Mouse (Mus musculus) bone marrow, adult 2 months (tissue): ENCODE data around the gene Nmnat2. TPM values are rescaled to one million over a fixed set of nuclear protein-coding genes. Genes with fewer than 3 reads are reported as not detected.

Experiments
- H3K27ac ChIP-seq: fragments of 200-500 bp; 2 replicates; pipeline ENCODE4 v1.5.1; 2012; ENCODE audit warnings: low read depth, mild to moderate bottlenecking, control low read depth, inconsistent platforms, low read length; ENCODE audit not compliant: control insufficient read depth, poor library complexity, insufficient read depth
- H3K4me1 ChIP-seq: fragments of 200-500 bp; 2 replicates; pipeline ENCODE4 v1.6.1; 2011; ENCODE audit warnings: low read length; ENCODE audit not compliant: control insufficient read depth, insufficient read depth
- H3K4me3 ChIP-seq: fragments of 200-500 bp; replicated peaks from 2 replicates; pipeline ENCODE3; 2011; ENCODE audit warnings: mild to moderate bottlenecking, low read depth, low read length, control low read depth; ENCODE audit not compliant: control insufficient read depth
- CTCF ChIP-seq: fragments of 200-500 bp; IDR thresholded peaks from 2 replicates; pipeline ENCODE4 v1.5.1; 2011; ENCODE audit warnings: low read length, control low read depth; ENCODE audit not compliant: control insufficient read depth, insufficient read depth
- POLR2A ChIP-seq: fragments of 200-500 bp; IDR thresholded peaks from 2 replicates; pipeline ENCODE4 v1.6.1; 2011; ENCODE audit warnings: low read depth, mild to moderate bottlenecking, control low read depth, low read length, borderline replicate concordance; ENCODE audit not compliant: control insufficient read depth
- WGBS: fragments of 180-500 bp; shearing (Covaris S2); methylation state at CpG from one replicate; pipeline ENCODE4 v1.1.7; 2018; 5-methylcytosine and 5-hydroxymethylcytosine counted together
- polyA plus RNA-seq: library from polyadenylated mRNA; stranded (reverse); fragments of >200 nt; gene quantifications from 2 replicates; pipeline ENCODE4 v1.2.4, GENCODE M21; 2011; ENCODE audit warnings: low replicate concordance; ENCODE audit not compliant: missing spikeins, insufficient read depth, insufficient read length

The Nmnat2 gene
- polyA plus RNA-seq, 1 experiment: 7.5 TPM

- Histone ChIP-seq H3K27ac (no peak overlapping the region), H3K4me1 (no peaks in the 10 kb centered on the region), H3K4me3 (no peak overlapping the region)
- 65% methylated on average over 4 of the region's 4 CpGs for WGBS
- TF ChIP-seq POLR2A (no peak), CTCF (no peak)
These were observed 172.8 kb downstream of the Nmnat2 start for GRCm38 (mm10) chr1:153127622-153128021.

DNA sequence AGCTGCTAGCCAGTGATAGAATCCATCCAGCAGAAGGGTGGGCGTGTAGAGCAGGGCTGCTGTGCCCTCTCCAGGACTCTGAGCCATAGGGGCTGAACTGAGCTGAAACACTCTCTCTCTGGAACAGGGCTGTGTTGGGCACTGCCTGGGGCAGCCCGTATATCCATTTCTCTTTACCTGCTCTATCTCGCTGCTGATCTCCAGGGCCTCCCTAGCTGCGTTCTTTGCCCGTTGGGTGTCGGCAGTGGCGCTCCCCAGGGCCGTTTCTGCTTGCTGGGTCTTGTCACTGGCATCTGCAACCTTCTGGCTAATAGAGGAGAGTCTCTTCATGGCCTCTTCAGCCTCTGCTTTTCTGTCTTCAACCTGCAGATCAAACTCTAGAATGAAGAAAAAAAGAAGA lies 174.0 kb downstream of the Nmnat2 start:
- 74% methylated on average over 8 of the region's 8 CpGs for WGBS
- no peak for TF ChIP-seq CTCF
- TF ChIP-seq POLR2A: no peak
- no peak overlapping the region for H3K4me3 ChIP-seq
- H3K4me1 ChIP-seq: no peaks in the 10 kb centered on the region
- no peak overlapping the region for H3K27ac ChIP-seq

DNA sequence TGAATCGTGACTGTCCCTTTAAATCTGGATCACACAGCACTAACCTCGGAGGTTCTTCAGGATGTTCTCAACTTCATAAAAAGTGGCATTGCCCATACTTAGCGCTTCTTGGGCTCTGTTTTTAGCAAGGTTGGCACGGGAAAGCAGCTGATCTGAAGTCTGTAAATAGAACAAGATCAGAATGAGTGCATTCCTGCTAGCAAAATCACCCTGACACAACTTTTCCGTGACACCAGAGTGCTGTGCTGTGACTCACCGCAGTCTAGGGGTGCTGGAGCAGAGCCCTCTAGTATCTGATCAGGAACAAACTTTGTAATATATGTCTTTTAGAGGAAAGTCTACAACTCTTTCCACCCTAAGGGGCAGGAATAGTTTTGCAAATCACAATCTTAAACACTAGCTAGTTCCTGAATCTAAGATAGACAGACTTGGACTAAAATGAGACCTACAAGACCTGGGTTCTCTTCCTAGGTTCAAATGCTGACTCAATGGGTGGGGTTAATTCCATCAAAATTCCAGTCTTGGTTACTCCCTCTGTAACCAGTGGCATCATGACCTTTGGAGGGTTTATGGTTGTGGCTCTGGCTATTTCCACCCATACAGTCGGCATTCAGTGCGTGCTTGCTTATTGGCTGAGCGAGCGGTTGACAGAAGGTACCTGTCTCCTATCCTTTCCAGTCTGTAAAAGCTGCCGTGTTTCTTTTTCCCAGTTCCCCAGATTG lies 175.4 kb downstream of the Nmnat2 start:
- 66% methylated on average over 11 of the region's 11 CpGs for WGBS
- H3K4me1 ChIP-seq: no peaks in the 10 kb centered on the region
- TF ChIP-seq CTCF (no peak), POLR2A (no peak)
- no peak overlapping the region for H3K4me3 ChIP-seq
- H3K27ac ChIP-seq: no peak overlapping the region

- no peak overlapping the region for H3K27ac ChIP-seq
- TF ChIP-seq POLR2A: no peak
- no peak for TF ChIP-seq CTCF
- WGBS: 76% methylated on average over 9 of the region's 9 CpGs
- H3K4me1 ChIP-seq: no peaks in the 10 kb centered on the region
- no peak overlapping the region for H3K4me3 ChIP-seq
These were observed 179.3 kb downstream of the Nmnat2 start for GRCm38 (mm10) chr1:153133865-153134781.

- no peak for TF ChIP-seq POLR2A
- no peak overlapping the region for H3K4me3 ChIP-seq
- 86% methylated on average over 13 of the region's 13 CpGs for WGBS
- no peaks in the 10 kb centered on the region for H3K4me1 ChIP-seq
- H3K27ac ChIP-seq: no peak overlapping the region
These were observed 181.9 kb downstream of the Nmnat2 start for GRCm38 (mm10) chr1:153136647-153137046.

DNA sequence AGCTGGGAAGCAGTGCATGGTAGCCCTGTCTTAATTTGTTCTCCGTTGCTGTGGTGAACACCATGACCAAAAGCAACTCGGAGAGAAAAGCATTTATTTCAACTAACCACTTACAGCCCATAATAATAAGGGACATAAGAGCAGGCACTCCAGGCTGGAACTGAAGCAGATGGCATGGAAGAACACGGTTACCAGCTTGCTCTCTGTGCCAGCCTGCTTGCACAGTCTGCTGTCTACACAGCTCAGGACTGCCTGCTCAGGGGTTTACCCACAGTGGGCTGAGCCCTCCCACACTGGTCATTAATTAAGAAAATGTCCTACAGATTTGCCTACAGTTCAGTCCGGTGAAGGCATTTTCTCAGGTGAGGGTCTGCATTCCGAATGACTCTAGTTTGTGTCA lies 183.7 kb downstream of the Nmnat2 start:
- WGBS: 78% methylated on average over 5 of the region's 5 CpGs

DNA sequence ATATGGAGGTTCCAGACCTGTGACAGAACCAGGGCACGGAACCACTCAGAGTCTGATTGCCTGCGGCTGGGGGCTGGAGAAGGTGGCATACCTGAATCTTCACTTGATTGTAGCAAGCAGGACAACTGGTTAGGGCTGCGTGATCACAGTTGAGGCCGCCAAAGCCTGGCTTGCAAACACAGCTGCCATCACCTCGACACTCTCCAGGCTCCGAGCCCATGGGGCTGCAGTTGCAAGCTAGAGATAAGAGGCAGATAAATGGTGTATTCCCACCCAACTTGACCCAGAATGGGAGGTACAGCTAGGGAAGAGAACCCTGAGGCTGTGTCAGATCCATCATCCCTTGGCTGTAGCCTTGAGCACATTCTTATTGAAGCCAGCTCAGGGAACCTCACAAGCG lies 184.8 kb downstream of the Nmnat2 start:
- WGBS: 63% methylated on average over 7 of the region's 7 CpGs
- TF ChIP-seq POLR2A (no peak), CTCF (no peak)
- no peak overlapping the region for H3K4me3 ChIP-seq
- H3K27ac ChIP-seq: no peak overlapping the region
- no peaks in the 10 kb centered on the region for H3K4me1 ChIP-seq

More for the DNA sequence above, 183.7 kb downstream of the Nmnat2 start:
- Histone ChIP-seq H3K27ac (no peak overlapping the region), H3K4me1 (no peaks in the 10 kb centered on the region), H3K4me3 (no peak overlapping the region)
- TF ChIP-seq CTCF (no peak), POLR2A (no peak)

DNA sequence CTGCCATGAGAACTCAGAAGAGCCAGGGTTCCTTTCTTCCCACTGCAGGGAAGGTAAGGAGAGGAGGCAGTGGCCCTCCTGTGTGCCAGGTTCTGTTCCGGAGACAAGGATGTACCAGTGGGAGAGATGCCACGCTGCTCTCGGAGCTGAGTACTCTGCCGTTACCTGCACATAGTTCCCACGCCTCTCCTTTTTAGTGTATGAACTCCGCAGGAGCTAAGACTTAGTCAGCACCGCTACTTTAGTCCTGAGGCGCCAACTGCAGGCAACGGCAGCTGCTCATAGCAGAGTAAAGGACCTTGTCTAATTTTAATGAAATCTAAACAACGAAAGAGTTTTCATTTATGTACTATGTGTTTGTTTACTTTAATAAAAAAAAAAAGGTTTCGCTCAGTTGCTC lies 185.5 kb downstream of the Nmnat2 start:
- Histone ChIP-seq H3K4me3 (no peak overlapping the region), H3K4me1 (no peaks in the 10 kb centered on the region), H3K27ac (no peak overlapping the region)
- WGBS: 82% methylated on average over 11 of the region's 11 CpGs
- no peak for TF ChIP-seq POLR2A
- no peak for TF ChIP-seq CTCF

- H3K27ac ChIP-seq: no peak overlapping the region
- 10% methylated on average over 8 of the region's 8 CpGs for WGBS
- H3K4me1 ChIP-seq: no peaks in the 10 kb centered on the region
- no peak overlapping the region for H3K4me3 ChIP-seq
- TF ChIP-seq CTCF (no peak), POLR2A (no peak)
These were observed 186.0 kb downstream of the Nmnat2 start for GRCm38 (mm10) chr1:153140747-153141228.
